Comparison of ENCODE assay signal across 22 mouse cellular contexts in the genomic region with DNA sequence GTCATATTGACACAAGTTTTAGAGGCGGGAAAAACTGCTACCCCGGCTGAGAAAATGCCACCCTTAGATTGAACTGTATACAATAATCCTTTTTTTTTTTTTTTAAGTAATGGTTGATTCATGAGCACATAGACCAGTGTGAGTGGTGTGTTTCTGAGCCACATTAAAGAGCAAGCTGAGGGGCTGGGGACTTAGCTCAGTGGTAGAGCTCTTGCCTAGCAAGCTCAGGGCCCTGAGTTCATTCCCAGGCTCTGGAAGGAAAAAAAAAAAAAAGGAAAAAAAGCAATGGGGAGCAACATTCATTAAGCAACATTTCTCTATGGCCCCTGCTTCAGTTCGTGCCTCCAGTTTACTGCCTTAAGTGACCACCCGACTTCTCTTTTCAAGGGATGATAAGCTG.
"Had no signal": no experiment of that assay in that cellular context is flagged by ENCODE, and none has a peak within 500 bp of the region (broad histone marks: within the 10 kb centered on the region; RNA-seq: fewer than 3 reads in every experiment).

No protein-coding gene starts in this region.

- H3K9me3 ChIP-seq: limb, embryonic 12.5 days; limb, embryonic 15.5 days; neural tube, embryonic 12.5 days; neural tube, embryonic 15.5 days had no signal

- ATAC-seq: intestine, embryonic 16.5 days; liver, postnatal 0 days; lung, postnatal 0 days; midbrain, embryonic 16.5 days had no signal

- DNase-seq: kidney, adult 2 months; kidney, postnatal 10 days; kidney, postnatal 36 days; left cerebral cortex, postnatal 4 days; liver, postnatal 0 days; right cerebral cortex, adult 18-20 months; right cerebral cortex, postnatal 14 days; right cerebral cortex, postnatal 4 days; thymus, postnatal 25 days had no signal

- H3K27ac ChIP-seq: limb, embryonic 12.5 days; limb, embryonic 15.5 days; liver, embryonic 14.5 days; macrophage; neural tube, embryonic 12.5 days; neural tube, embryonic 15.5 days; stomach, postnatal 0 days had no signal

- H3K4me3 ChIP-seq: limb, embryonic 12.5 days; limb, embryonic 15.5 days; myocyte; neural tube, embryonic 12.5 days; neural tube, embryonic 15.5 days had no signal

- H3K9ac ChIP-seq: limb, embryonic 12.5 days; limb, embryonic 15.5 days; liver, embryonic 14.5 days; liver, postnatal 0 days; lung, embryonic 14.5 days; neural tube, embryonic 12.5 days; neural tube, embryonic 15.5 days had no signal

- H3K4me1 ChIP-seq: limb, embryonic 12.5 days; limb, embryonic 15.5 days; neural tube, embryonic 12.5 days; neural tube, embryonic 15.5 days had no signal

- H3K4me2 ChIP-seq: limb, embryonic 12.5 days; limb, embryonic 15.5 days; liver, embryonic 11.5 days; lung, embryonic 14.5 days; neural tube, embryonic 12.5 days; neural tube, embryonic 15.5 days had no signal

- H3K36me3 ChIP-seq: limb, embryonic 12.5 days; limb, embryonic 15.5 days; neural tube, embryonic 12.5 days; neural tube, embryonic 15.5 days had no signal

- H3K27me3 ChIP-seq: limb, embryonic 12.5 days; limb, embryonic 15.5 days; neural tube, embryonic 12.5 days; neural tube, embryonic 15.5 days had no signal
